Mouse (Mus musculus): ENCODE measurements around the gene Lrp1. TPM values are rescaled to one million over a fixed set of nuclear protein-coding genes. Genes with fewer than 3 reads are reported as not detected.
A peak's percentile ranks its signal among the peaks of the same experiment; 100 is the strongest.

Lrp1 gene
- polyA plus RNA-seq, 1 experiment from 2014 or later: 23.2 TPM

GRCm38 (mm10) chr10:127511634-127512306, 109.2 kb downstream of the Lrp1 start:
- Histone ChIP-seq H3K9me3 (replicated peaks) (no peaks in the 10 kb centered on the region), H3K4me2 (peak overlapping the region; percentile 77), H3K9ac (peak overlapping the region; percentile 21; the same call in 1 of the 2 replicates), H3K4me1 (replicated peaks) (peaks cover 71% of the 10 kb centered on the region), H3K36me3 (replicated peaks) (peaks cover 1% of the 10 kb centered on the region; the same call in 1 of the 2 replicates), H3K4me3 (replicated peaks) (peak overlapping the region; percentile 49), H3K27ac (replicated peaks) (no peak overlapping the region), H3K27me3 (peaks cover 99% of the 10 kb centered on the region)
- no peak for ATAC-seq (ENCODE audit: insufficient read depth)
- 1% methylated on average over 46 of the region's 46 CpGs for WGBS (ENCODE audit: insufficient replicate concordance)

DNA sequence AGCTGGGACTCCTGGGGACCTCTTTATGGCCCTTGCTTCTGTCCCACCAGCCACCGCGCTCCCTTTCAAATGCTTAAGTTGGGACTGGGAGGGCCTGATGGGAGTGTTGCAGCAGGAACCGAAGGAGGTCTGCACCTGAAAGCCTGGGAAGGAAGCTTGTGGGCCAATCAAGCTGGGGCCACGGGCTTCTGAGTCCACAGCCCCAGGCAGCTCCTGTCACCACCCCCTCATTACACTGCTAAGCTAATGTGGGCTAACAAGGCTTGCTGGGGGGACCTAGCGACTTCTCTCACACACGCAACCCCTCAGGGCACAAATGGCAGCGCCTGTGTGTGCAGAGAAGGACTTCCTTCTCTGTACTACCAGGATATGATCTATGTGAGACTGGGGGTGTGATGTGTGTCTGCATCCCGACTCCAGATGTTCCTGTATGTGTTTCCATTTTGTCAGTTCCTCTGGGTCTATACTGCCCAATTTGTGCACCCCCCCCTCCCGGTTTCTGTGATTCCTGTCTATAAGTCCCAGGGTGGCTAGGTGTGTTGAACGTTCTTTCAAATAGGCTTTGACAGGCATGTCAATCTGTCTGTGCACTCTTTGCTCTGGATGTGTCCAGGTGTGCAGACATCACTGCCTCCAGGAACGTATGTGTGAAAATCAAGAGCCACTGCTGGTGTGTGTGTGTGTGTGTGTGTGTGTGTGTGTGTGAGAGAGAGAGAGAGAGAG, 109.9 kb downstream of the Lrp1 start:
- Histone ChIP-seq H3K4me1 (replicated peaks) (peaks cover 64% of the 10 kb centered on the region), H3K9me3 (replicated peaks) (no peaks in the 10 kb centered on the region), H3K27ac (replicated peaks) (no peak overlapping the region), H3K36me3 (replicated peaks) (no peaks in the 10 kb centered on the region), H3K27me3 (peaks cover 99% of the 10 kb centered on the region), H3K9ac (no peak overlapping the region), H3K4me3 (replicated peaks) (0 out of 2 replicates have a peak overlapping the region, but pooled peaks have one; percentile 49), H3K4me2 (peak overlapping the region; percentile 77; the same call in 1 of the 2 replicates)
- WGBS (ENCODE audit: insufficient replicate concordance): 6% methylated on average over 11 of the region's 11 CpGs
- no peak for ATAC-seq (ENCODE audit: insufficient read depth)

GRCm38 (mm10) chr10:127509837-127510701, 110.9 kb downstream of the Lrp1 start:
- peaks cover 95% of the 10 kb centered on the region for H3K27me3 ChIP-seq
- no peak overlapping the region for H3K27ac ChIP-seq (replicated peaks)
- H3K9me3 ChIP-seq (replicated peaks): no peaks in the 10 kb centered on the region
- 10% methylated on average over 17 of the region's 17 CpGs for WGBS (ENCODE audit: insufficient replicate concordance)
- no peaks in the 10 kb centered on the region for H3K36me3 ChIP-seq (replicated peaks)
- no peak for ATAC-seq (ENCODE audit: insufficient read depth)
- H3K9ac ChIP-seq: no peak overlapping the region
- H3K4me2 ChIP-seq: peak overlapping the region; percentile 67; the same call in 1 of the 2 replicates
- peak overlapping the region; percentile 35; the same call in 1 of the 2 replicates for H3K4me3 ChIP-seq (replicated peaks)
- peaks cover 54% of the 10 kb centered on the region for H3K4me1 ChIP-seq (replicated peaks)

GRCm38 (mm10) chr10:127509051-127509836, 111.7 kb downstream of the Lrp1 start:
- Histone ChIP-seq H3K9me3 (replicated peaks) (no peaks in the 10 kb centered on the region), H3K9ac (no peak overlapping the region), H3K4me2 (peak overlapping the region; percentile 67), H3K36me3 (replicated peaks) (no peaks in the 10 kb centered on the region), H3K4me1 (replicated peaks) (peaks cover 46% of the 10 kb centered on the region), H3K4me3 (replicated peaks) (peak overlapping the region; percentile 35), H3K27ac (replicated peaks) (no peak overlapping the region), H3K27me3 (peaks cover 87% of the 10 kb centered on the region)
- WGBS (ENCODE audit: insufficient replicate concordance): 3% methylated on average over 35 of the region's 35 CpGs
- ATAC-seq (ENCODE audit: insufficient read depth): no peak

- H3K4me1 ChIP-seq (replicated peaks): peaks cover 36% of the 10 kb centered on the region
- no peaks in the 10 kb centered on the region for H3K9me3 ChIP-seq (replicated peaks)
- H3K4me3 ChIP-seq (replicated peaks): peak overlapping the region; percentile 35; the same call in 1 of the 2 replicates
- H3K9ac ChIP-seq: no peak overlapping the region
- 3% methylated on average over 15 of the region's 15 CpGs for WGBS (ENCODE audit: insufficient replicate concordance)
- H3K27ac ChIP-seq (replicated peaks): no peak overlapping the region
- H3K4me2 ChIP-seq: peak overlapping the region; percentile 67
- H3K27me3 ChIP-seq: peaks cover 77% of the 10 kb centered on the region
- H3K36me3 ChIP-seq (replicated peaks): no peaks in the 10 kb centered on the region
- ATAC-seq (ENCODE audit: insufficient read depth): no peak
These were observed 112.7 kb downstream of the Lrp1 start for GRCm38 (mm10) chr10:127508239-127508638.

DNA sequence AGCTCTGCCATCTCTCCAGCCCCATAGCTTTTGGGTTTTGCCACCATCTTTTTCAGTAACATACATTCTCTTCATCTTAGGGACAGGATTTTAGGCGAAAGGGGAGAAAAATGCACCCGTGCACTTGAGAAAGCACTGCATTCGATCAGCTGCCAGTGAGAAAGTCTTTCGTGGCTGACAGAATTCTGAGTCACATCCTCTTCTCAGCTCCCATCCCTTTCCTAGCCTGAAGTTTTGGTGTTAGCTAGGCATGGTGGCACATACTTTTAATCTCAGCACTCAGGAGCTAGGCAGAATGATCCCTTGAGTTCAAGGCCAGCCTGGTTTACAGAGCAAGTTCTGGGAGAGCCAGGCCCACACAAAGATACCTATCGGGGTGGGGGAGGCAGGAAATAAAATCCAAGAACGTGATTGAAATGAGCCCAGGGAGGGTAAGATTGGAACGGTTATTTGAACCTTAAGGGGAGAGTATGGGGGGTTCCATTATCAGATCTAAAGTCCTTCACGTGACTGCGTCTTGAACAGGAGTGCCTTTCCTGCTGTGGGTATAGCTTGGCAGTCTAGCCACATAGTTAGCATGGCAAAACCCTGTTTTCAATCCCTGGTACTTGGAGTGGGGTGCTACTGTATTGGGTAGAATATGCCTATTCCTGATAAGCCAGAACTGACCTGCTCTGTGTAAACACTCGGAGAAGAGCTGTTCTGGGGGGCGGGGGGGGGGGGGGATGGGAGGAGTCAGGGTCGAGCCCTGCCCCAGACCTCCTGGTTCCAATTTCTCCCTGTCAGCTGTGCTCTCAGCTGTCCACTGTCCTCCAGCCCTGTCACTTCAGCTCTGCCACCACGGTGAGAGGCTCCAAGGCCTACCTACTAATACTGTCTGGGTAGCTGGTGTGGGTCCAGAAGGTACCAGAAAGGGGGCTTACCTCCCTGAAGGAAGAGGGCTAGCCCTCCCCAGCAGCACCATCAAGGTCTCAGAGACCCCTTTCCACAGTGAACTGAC, 119.8 kb downstream of the Lrp1 start, which contains the start of gene Stac3:
TSS of gene Stac3 (plus strand) at position 793 of the 1,000 bp plus-strand sequence.
- H3K4me2 ChIP-seq: no peak within 1 kb of the TSS
- peaks cover 38% of the 10 kb centered on the region for H3K36me3 ChIP-seq (replicated peaks)
- H3K27me3 ChIP-seq: peaks cover 6% of the 10 kb centered on the region; the same call in 1 of the 2 replicates
- H3K4me1 ChIP-seq (replicated peaks): no peaks in the 10 kb centered on the region
- 57% methylated on average over 13 of the region's 13 CpGs for WGBS (ENCODE audit: insufficient replicate concordance)
- no peak for ATAC-seq (ENCODE audit: insufficient read depth)
- no peaks in the 10 kb centered on the region for H3K9me3 ChIP-seq (replicated peaks)
- no peak within 1 kb of the TSS for H3K9ac ChIP-seq
- H3K4me3 ChIP-seq (replicated peaks): no peak within 1 kb of the TSS
- H3K27ac ChIP-seq (replicated peaks): no peak within 1 kb of the TSS

GRCm38 (mm10) chr10:127500042-127500441, 120.9 kb downstream of the Lrp1 start:
- no peaks in the 10 kb centered on the region for H3K27me3 ChIP-seq
- H3K4me2 ChIP-seq: no peak overlapping the region
- H3K36me3 ChIP-seq (replicated peaks): peaks cover 47% of the 10 kb centered on the region
- H3K27ac ChIP-seq (replicated peaks): no peak overlapping the region
- no peak overlapping the region for H3K9ac ChIP-seq
- WGBS (ENCODE audit: insufficient replicate concordance): 67% methylated on average over 4 of the region's 4 CpGs
- no peak for ATAC-seq (ENCODE audit: insufficient read depth)
- no peak overlapping the region for H3K4me3 ChIP-seq (replicated peaks)
- H3K9me3 ChIP-seq (replicated peaks): no peaks in the 10 kb centered on the region
- H3K4me1 ChIP-seq (replicated peaks): no peaks in the 10 kb centered on the region

- peaks cover 53% of the 10 kb centered on the region for H3K36me3 ChIP-seq (replicated peaks)
- no peak overlapping the region for H3K9ac ChIP-seq
These were observed 121.4 kb downstream of the Lrp1 start for GRCm38 (mm10) chr10:127499516-127499915.

GRCm38 (mm10) chr10:127496156-127496555, 124.8 kb downstream of the Lrp1 start:
- WGBS (ENCODE audit: insufficient replicate concordance): 81% methylated on average over 3 of the region's 3 CpGs

More at GRCm38 (mm10) chr10:127499516-127499915, 121.4 kb downstream of the Lrp1 start:
- Histone ChIP-seq H3K4me1 (replicated peaks) (no peaks in the 10 kb centered on the region), H3K27ac (replicated peaks) (no peak overlapping the region), H3K9me3 (replicated peaks) (no peaks in the 10 kb centered on the region), H3K4me2 (no peak overlapping the region), H3K4me3 (replicated peaks) (no peak overlapping the region), H3K27me3 (no peaks in the 10 kb centered on the region)
- WGBS (ENCODE audit: insufficient replicate concordance): 76% methylated on average over 5 of the region's 5 CpGs
- ATAC-seq (ENCODE audit: insufficient read depth): no peak

More at GRCm38 (mm10) chr10:127496156-127496555, 124.8 kb downstream of the Lrp1 start:
- Histone ChIP-seq H3K4me3 (replicated peaks) (no peak overlapping the region), H3K36me3 (replicated peaks) (peaks cover 83% of the 10 kb centered on the region), H3K4me1 (replicated peaks) (no peaks in the 10 kb centered on the region), H3K27me3 (no peaks in the 10 kb centered on the region), H3K9ac (no peak overlapping the region), H3K27ac (replicated peaks) (no peak overlapping the region), H3K9me3 (replicated peaks) (no peaks in the 10 kb centered on the region), H3K4me2 (no peak overlapping the region)
- no peak for ATAC-seq (ENCODE audit: insufficient read depth)

Measured in liver, embryonic 15.5 days (tissue).